Mouse (Mus musculus): ENCODE data around the gene Rhot1. TPM values are rescaled to one million over a fixed set of nuclear protein-coding genes. Genes with fewer than 3 reads are reported as not detected.

Gene Rhot1
- polyA plus RNA-seq, 1 experiment from 2014 or later: 73.8 TPM

- H3K36me3 ChIP-seq (ENCODE audit: control insufficient read depth, insufficient read depth, low read length): no peaks in the 10 kb centered on the region
- H3K4me3 ChIP-seq (ENCODE audit: low read depth, low read length): no peak overlapping the region
- no peaks in the 10 kb centered on the region for H3K27me3 ChIP-seq (ENCODE audit: control insufficient read depth, insufficient read depth, low read length)
- H3K9ac ChIP-seq (ENCODE audit: low read depth, low read length): no peak overlapping the region
- no peak for ATAC-seq (ENCODE audit: low FRiP score)
- H3K4me1 ChIP-seq (replicated peaks; ENCODE audit: control insufficient read depth, insufficient read depth, low read length): 0 out of 2 replicates have a peak, but pooled peaks cover 2% of the 10 kb centered on the region
- WGBS: 21% methylated on average over 5 of the region's 5 CpGs
- H3K4me2 ChIP-seq (replicated peaks; ENCODE audit: low read depth, low read length): no peak overlapping the region
- H3K9me3 ChIP-seq (ENCODE audit: control insufficient read depth, low read length): no peaks in the 10 kb centered on the region
- peak; percentile 90 for DNase-seq (ENCODE audit: low spot score)
- no peak overlapping the region for H3K27ac ChIP-seq (ENCODE audit: low read depth, low read length)
Observed at GRCm38 (mm10) chr11:80287150-80287549, 78.3 kb downstream of the Rhot1 start.

GRCm38 (mm10) chr11:80289701-80290445, 81.1 kb downstream of the Rhot1 start:
- peak overlapping the region; percentile 46 for H3K4me2 ChIP-seq (replicated peaks; ENCODE audit: low read depth, low read length)
- peak overlapping the region; percentile 25 for H3K4me3 ChIP-seq (ENCODE audit: low read depth, low read length)
- peak; percentile 68 for DNase-seq (ENCODE audit: low spot score)
- 2% methylated on average over 23 of the region's 23 CpGs for WGBS
- 0 out of 2 replicates have a peak, but pooled peaks cover 2% of the 10 kb centered on the region for H3K4me1 ChIP-seq (replicated peaks; ENCODE audit: control insufficient read depth, insufficient read depth, low read length)
- H3K9ac ChIP-seq (ENCODE audit: low read depth, low read length): peak overlapping the region; percentile 28; the same call in 1 of the 2 replicates
- no peaks in the 10 kb centered on the region for H3K9me3 ChIP-seq (ENCODE audit: control insufficient read depth, low read length)
- H3K36me3 ChIP-seq (ENCODE audit: control insufficient read depth, insufficient read depth, low read length): no peaks in the 10 kb centered on the region
- H3K27me3 ChIP-seq (ENCODE audit: control insufficient read depth, insufficient read depth, low read length): no peaks in the 10 kb centered on the region
- peak; percentile 81 for ATAC-seq (ENCODE audit: low FRiP score)
- peak overlapping the region; percentile 75 for H3K27ac ChIP-seq (ENCODE audit: low read depth, low read length)

- H3K9me3 ChIP-seq (ENCODE audit: control insufficient read depth, low read length): no peaks in the 10 kb centered on the region
- no peak overlapping the region for H3K4me2 ChIP-seq (replicated peaks; ENCODE audit: low read depth, low read length)
- DNase-seq (ENCODE audit: low spot score) (no peak), ATAC-seq (ENCODE audit: low FRiP score) (no peak)
- H3K4me3 ChIP-seq (ENCODE audit: low read depth, low read length): no peak overlapping the region
- H3K9ac ChIP-seq (ENCODE audit: low read depth, low read length): no peak overlapping the region
- H3K27me3 ChIP-seq (ENCODE audit: control insufficient read depth, insufficient read depth, low read length): peaks cover 5% of the 10 kb centered on the region; the same call in 1 of the 2 replicates
- 75% methylated on average over 2 of the region's 2 CpGs for WGBS
- H3K27ac ChIP-seq (ENCODE audit: low read depth, low read length): no peak overlapping the region
- no peaks in the 10 kb centered on the region for H3K36me3 ChIP-seq (ENCODE audit: control insufficient read depth, insufficient read depth, low read length)
- 0 out of 2 replicates have a peak, but pooled peaks cover 2% of the 10 kb centered on the region for H3K4me1 ChIP-seq (replicated peaks; ENCODE audit: control insufficient read depth, insufficient read depth, low read length)
Observed at GRCm38 (mm10) chr11:80291004-80291403, 82.2 kb downstream of the Rhot1 start.

- H3K27me3 ChIP-seq (ENCODE audit: control insufficient read depth, insufficient read depth, low read length): peaks cover 6% of the 10 kb centered on the region; the same call in 1 of the 2 replicates
- H3K9ac ChIP-seq (ENCODE audit: low read depth, low read length): no peak overlapping the region
- H3K4me1 ChIP-seq (replicated peaks; ENCODE audit: control insufficient read depth, insufficient read depth, low read length): 0 out of 2 replicates have a peak, but pooled peaks cover 2% of the 10 kb centered on the region
- 26% methylated on average over 7 of the region's 7 CpGs for WGBS
- ATAC-seq (ENCODE audit: low FRiP score) (peak; percentile 75), DNase-seq (ENCODE audit: low spot score) (peak; percentile 53)
- H3K9me3 ChIP-seq (ENCODE audit: control insufficient read depth, low read length): no peaks in the 10 kb centered on the region
- H3K27ac ChIP-seq (ENCODE audit: low read depth, low read length): peak overlapping the region; percentile 81
- H3K36me3 ChIP-seq (ENCODE audit: control insufficient read depth, insufficient read depth, low read length): no peaks in the 10 kb centered on the region
- no peak overlapping the region for H3K4me2 ChIP-seq (replicated peaks; ENCODE audit: low read depth, low read length)
- H3K4me3 ChIP-seq (ENCODE audit: low read depth, low read length): no peak overlapping the region
Observed at GRCm38 (mm10) chr11:80292463-80292862, 83.6 kb downstream of the Rhot1 start.

GRCm38 (mm10) chr11:80295066-80295465, 86.2 kb downstream of the Rhot1 start:
- Histone ChIP-seq H3K27me3 (ENCODE audit: control insufficient read depth, insufficient read depth, low read length) (peaks cover 6% of the 10 kb centered on the region), H3K27ac (ENCODE audit: low read depth, low read length) (no peak overlapping the region), H3K9ac (ENCODE audit: low read depth, low read length) (no peak overlapping the region), H3K36me3 (ENCODE audit: control insufficient read depth, insufficient read depth, low read length) (no peaks in the 10 kb centered on the region), H3K4me3 (ENCODE audit: low read depth, low read length) (no peak overlapping the region), H3K4me2 (replicated peaks; ENCODE audit: low read depth, low read length) (no peak overlapping the region), H3K4me1 (replicated peaks; ENCODE audit: control insufficient read depth, insufficient read depth, low read length) (0 out of 2 replicates have a peak, but pooled peaks cover 2% of the 10 kb centered on the region), H3K9me3 (ENCODE audit: control insufficient read depth, low read length) (no peaks in the 10 kb centered on the region)
- no peak for ATAC-seq (ENCODE audit: low FRiP score)
- DNase-seq (ENCODE audit: low spot score): no peak
- WGBS: 24% methylated on average over 9 of the region's 9 CpGs

- no peak overlapping the region for H3K4me3 ChIP-seq (ENCODE audit: low read depth, low read length)
- H3K27me3 ChIP-seq (ENCODE audit: control insufficient read depth, insufficient read depth, low read length): peaks cover 6% of the 10 kb centered on the region
- H3K4me1 ChIP-seq (replicated peaks; ENCODE audit: control insufficient read depth, insufficient read depth, low read length): no peaks in the 10 kb centered on the region
- ATAC-seq (ENCODE audit: low FRiP score): no peak
- no peaks in the 10 kb centered on the region for H3K9me3 ChIP-seq (ENCODE audit: control insufficient read depth, low read length)
- WGBS: 33% methylated on average over 14 of the region's 14 CpGs
- no peak for DNase-seq (ENCODE audit: low spot score)
- no peak overlapping the region for H3K27ac ChIP-seq (ENCODE audit: low read depth, low read length)
- no peak overlapping the region for H3K4me2 ChIP-seq (replicated peaks; ENCODE audit: low read depth, low read length)
- H3K36me3 ChIP-seq (ENCODE audit: control insufficient read depth, insufficient read depth, low read length): no peaks in the 10 kb centered on the region
- no peak overlapping the region for H3K9ac ChIP-seq (ENCODE audit: low read depth, low read length)
Observed at GRCm38 (mm10) chr11:80295785-80296184, 87.0 kb downstream of the Rhot1 start.

- 6% methylated on average over 12 of the region's 12 CpGs for WGBS
- no peaks in the 10 kb centered on the region for H3K9me3 ChIP-seq (ENCODE audit: control insufficient read depth, low read length)
- H3K4me1 ChIP-seq (replicated peaks; ENCODE audit: control insufficient read depth, insufficient read depth, low read length): peaks cover 4% of the 10 kb centered on the region; the same call in 1 of the 2 replicates
- peak overlapping the region; percentile 98 for H3K4me2 ChIP-seq (replicated peaks; ENCODE audit: low read depth, low read length)
- H3K4me3 ChIP-seq (ENCODE audit: low read depth, low read length): peak overlapping the region; percentile 78
- ATAC-seq (ENCODE audit: low FRiP score) (no peak), DNase-seq (ENCODE audit: low spot score) (no peak)
- H3K9ac ChIP-seq (ENCODE audit: low read depth, low read length): peak overlapping the region; percentile 83; the same call in 1 of the 2 replicates
- H3K27ac ChIP-seq (ENCODE audit: low read depth, low read length): no peak overlapping the region
- peaks cover 6% of the 10 kb centered on the region for H3K27me3 ChIP-seq (ENCODE audit: control insufficient read depth, insufficient read depth, low read length)
- no peaks in the 10 kb centered on the region for H3K36me3 ChIP-seq (ENCODE audit: control insufficient read depth, insufficient read depth, low read length)
Observed at GRCm38 (mm10) chr11:80299513-80300235, 90.9 kb downstream of the Rhot1 start.

GRCm38 (mm10) chr11:80300551-80301315, 91.9 kb downstream of the Rhot1 start, which contains the start of gene Rhbdl3:
TSS of gene Rhbdl3 (plus strand) at chr11:80300912.
- Histone ChIP-seq H3K27me3 (ENCODE audit: control insufficient read depth, insufficient read depth, low read length) (peaks cover 2% of the 10 kb centered on the region; the same call in 1 of the 2 replicates), H3K4me1 (replicated peaks; ENCODE audit: control insufficient read depth, insufficient read depth, low read length) (peaks cover 4% of the 10 kb centered on the region; the same call in 1 of the 2 replicates), H3K9me3 (ENCODE audit: control insufficient read depth, low read length) (no peaks in the 10 kb centered on the region), H3K36me3 (ENCODE audit: control insufficient read depth, insufficient read depth, low read length) (no peaks in the 10 kb centered on the region), H3K4me2 (replicated peaks; ENCODE audit: low read depth, low read length) (peak within 1 kb of the TSS; percentile 98), H3K9ac (ENCODE audit: low read depth, low read length) (peak within 1 kb of the TSS; percentile 83), H3K4me3 (ENCODE audit: low read depth, low read length) (peak within 1 kb of the TSS; percentile 78), H3K27ac (ENCODE audit: low read depth, low read length) (peak within 1 kb of the TSS; percentile 89)
- DNase-seq (ENCODE audit: low spot score): peak; percentile 69
- WGBS: under 1% methylated on average over 34 of the region's 81 CpGs
- peak; percentile 58; the same call in 1 of the 2 replicates for ATAC-seq (ENCODE audit: low FRiP score)

Measured in hindbrain, embryonic 11.5 days (tissue).